Mouse (Mus musculus): ENCODE measurements around the gene Pltp. TPM values are rescaled to one million over a fixed set of nuclear protein-coding genes. Genes with fewer than 3 reads are reported as not detected.

The Pltp gene
- polyA plus RNA-seq, 1 experiment, result 39.6 TPM

DNA sequence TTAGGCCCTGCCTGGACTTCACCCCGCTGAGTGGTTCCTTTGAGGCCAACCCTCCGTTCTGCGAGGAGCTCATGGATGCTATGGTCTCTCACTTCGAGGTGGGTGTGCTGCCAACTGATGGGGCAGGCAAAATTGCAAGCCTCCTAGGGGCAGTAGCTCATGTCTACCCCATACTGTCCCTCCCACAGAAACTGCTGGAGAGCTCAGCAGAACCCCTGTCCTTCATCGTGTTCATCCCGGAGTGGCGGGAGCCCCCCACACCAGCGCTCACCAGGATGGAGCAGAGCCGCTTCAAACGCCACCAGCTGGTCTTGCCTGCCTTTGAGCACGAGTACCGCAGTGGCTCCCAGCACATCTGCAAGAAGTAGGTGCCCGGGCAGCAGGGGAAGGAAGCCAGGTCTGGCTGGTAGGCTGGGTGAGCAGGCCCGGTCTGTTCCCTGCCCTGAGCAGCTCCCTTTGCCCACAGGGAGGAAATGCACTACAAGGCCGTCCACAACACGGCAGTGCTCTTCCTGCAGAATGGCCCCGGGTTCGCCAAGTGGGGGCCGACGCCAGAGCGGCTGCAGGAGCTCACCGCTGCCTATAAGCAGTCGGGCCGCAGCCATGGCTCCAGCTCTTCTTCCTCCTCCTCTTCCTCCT lies 33.0 kb upstream of the Pltp start:
- no peak for DNase-seq

DNA sequence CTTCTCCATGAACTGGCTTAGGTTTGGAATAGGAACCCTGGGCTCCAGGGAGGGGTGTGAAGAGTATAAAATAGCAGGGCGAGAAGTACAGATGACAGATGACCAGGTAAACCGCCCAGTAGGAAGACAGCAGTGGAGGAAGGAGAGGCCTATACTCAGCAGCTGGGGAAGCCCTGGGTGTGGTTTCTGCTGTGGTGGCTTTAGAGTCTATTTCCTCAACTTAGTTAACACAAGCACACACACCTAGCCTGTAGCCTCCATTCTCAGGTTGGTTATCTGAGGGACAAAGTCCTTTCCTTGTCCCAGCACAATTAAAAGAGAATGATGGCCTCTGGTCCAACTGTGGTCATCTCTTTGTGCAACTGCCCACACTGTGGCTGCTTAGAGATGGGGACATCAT lies 32.4 kb upstream of the Pltp start:
- WGBS, result 79% methylated on average over 2 of the region's 2 CpGs
- H3K27ac ChIP-seq (ENCODE audit: insufficient read depth, low read depth, low read length), result no peak overlapping the region
- TF ChIP-seq CTCF (conservative IDR thresholded peaks at IDR 0.05; ENCODE audit: insufficient read depth, insufficient read length, low read depth, low read length) (no peak), POLR2A (IDR thresholded peaks at IDR 0.05; ENCODE audit: low read depth, low read length) (no peak)
- DNase-seq, result no peak
- H3K36me3 ChIP-seq (ENCODE audit: control insufficient read depth, insufficient read depth, low read length), result peaks cover 9% of the 10 kb centered on the region
- no peak overlapping the region for H3K4me3 ChIP-seq (ENCODE audit: insufficient read depth, low read depth, low read length)
- no peaks in the 10 kb centered on the region for H3K4me1 ChIP-seq (ENCODE audit: control insufficient read depth, insufficient read depth, low read length)
- H3K27me3 ChIP-seq (replicated peaks; ENCODE audit: control insufficient read depth, insufficient read depth, low read length), result no peaks in the 10 kb centered on the region

More for the DNA sequence above, 33.0 kb upstream of the Pltp start:
- 90% methylated on average over 24 of the region's 24 CpGs for WGBS
- TF ChIP-seq POLR2A (IDR thresholded peaks at IDR 0.05; ENCODE audit: low read depth, low read length), result no peak
- TF ChIP-seq CTCF (conservative IDR thresholded peaks at IDR 0.05; ENCODE audit: insufficient read depth, insufficient read length, low read depth, low read length), result no peak
- H3K27me3 ChIP-seq (replicated peaks; ENCODE audit: control insufficient read depth, insufficient read depth, low read length), result no peaks in the 10 kb centered on the region
- no peak overlapping the region for H3K27ac ChIP-seq (ENCODE audit: insufficient read depth, low read depth, low read length)
- H3K4me3 ChIP-seq (ENCODE audit: insufficient read depth, low read depth, low read length), result no peak overlapping the region
- H3K36me3 ChIP-seq (ENCODE audit: control insufficient read depth, insufficient read depth, low read length), result peaks cover 7% of the 10 kb centered on the region
- no peaks in the 10 kb centered on the region for H3K4me1 ChIP-seq (ENCODE audit: control insufficient read depth, insufficient read depth, low read length)

DNA sequence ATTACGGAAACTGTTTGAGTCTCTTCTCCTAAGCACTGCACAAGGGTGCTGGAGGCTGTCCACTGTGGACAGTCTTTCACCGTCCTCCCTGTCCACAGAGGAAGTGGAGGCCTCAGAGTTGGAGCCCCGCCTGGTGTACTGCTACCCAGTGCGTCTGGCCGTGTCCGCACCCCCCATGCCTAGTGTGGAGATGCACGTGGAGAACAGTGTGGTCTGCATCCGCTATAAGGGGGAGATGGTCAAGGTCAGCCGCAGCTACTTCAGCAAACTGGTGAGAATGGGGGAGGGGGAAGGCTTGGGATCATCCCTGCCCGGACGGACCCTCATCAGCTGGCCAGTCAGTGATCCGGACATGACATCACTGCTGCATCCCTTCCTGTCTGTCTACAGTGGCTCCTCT lies 31.5 kb upstream of the Pltp start:
- no peak overlapping the region for H3K4me3 ChIP-seq (ENCODE audit: insufficient read depth, low read depth, low read length)
- no peaks in the 10 kb centered on the region for H3K27me3 ChIP-seq (replicated peaks; ENCODE audit: control insufficient read depth, insufficient read depth, low read length)
- TF ChIP-seq POLR2A (IDR thresholded peaks at IDR 0.05; ENCODE audit: low read depth, low read length), result no peak
- TF ChIP-seq CTCF (conservative IDR thresholded peaks at IDR 0.05; ENCODE audit: insufficient read depth, insufficient read length, low read depth, low read length), result no peak
- no peak overlapping the region for H3K27ac ChIP-seq (ENCODE audit: insufficient read depth, low read depth, low read length)
- peaks cover 9% of the 10 kb centered on the region for H3K36me3 ChIP-seq (ENCODE audit: control insufficient read depth, insufficient read depth, low read length)
- no peaks in the 10 kb centered on the region for H3K4me1 ChIP-seq (ENCODE audit: control insufficient read depth, insufficient read depth, low read length)
- 67% methylated on average over 12 of the region's 12 CpGs for WGBS
- DNase-seq, result no peak

DNA sequence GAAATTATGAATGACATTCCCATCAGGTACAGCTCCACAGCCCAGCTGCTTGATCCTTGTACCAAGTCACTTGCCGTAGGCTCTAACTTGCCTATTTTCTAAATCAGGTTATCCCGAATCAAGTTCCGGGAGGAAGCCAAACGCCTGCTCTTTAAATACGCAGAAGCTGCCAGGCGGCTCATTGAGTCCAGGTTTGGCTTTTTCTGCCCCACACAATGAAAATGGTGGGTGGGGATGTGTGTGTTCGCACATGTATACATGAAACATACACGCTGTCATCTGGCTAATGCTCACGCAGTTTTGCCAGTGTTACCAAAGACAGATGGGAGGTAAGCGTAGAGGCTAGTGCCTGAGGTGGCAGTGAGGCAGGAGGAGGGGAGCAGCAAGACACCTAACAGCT lies 29.1 kb upstream of the Pltp start:
- no peak for DNase-seq
- H3K4me3 ChIP-seq (ENCODE audit: insufficient read depth, low read depth, low read length), result no peak overlapping the region
- no peak overlapping the region for H3K27ac ChIP-seq (ENCODE audit: insufficient read depth, low read depth, low read length)
- peaks cover 7% of the 10 kb centered on the region for H3K36me3 ChIP-seq (ENCODE audit: control insufficient read depth, insufficient read depth, low read length)
- no peaks in the 10 kb centered on the region for H3K27me3 ChIP-seq (replicated peaks; ENCODE audit: control insufficient read depth, insufficient read depth, low read length)
- no peaks in the 10 kb centered on the region for H3K4me1 ChIP-seq (ENCODE audit: control insufficient read depth, insufficient read depth, low read length)
- TF ChIP-seq POLR2A (IDR thresholded peaks at IDR 0.05; ENCODE audit: low read depth, low read length) (no peak), CTCF (conservative IDR thresholded peaks at IDR 0.05; ENCODE audit: insufficient read depth, insufficient read length, low read depth, low read length) (no peak)
- 95% methylated on average over 10 of the region's 10 CpGs for WGBS

- 37% methylated on average over 7 of the region's 7 CpGs for WGBS
- no peak for TF ChIP-seq CTCF (conservative IDR thresholded peaks at IDR 0.05; ENCODE audit: insufficient read depth, insufficient read length, low read depth, low read length)
- Histone ChIP-seq H3K27ac (ENCODE audit: insufficient read depth, low read depth, low read length) (no peak overlapping the region), H3K36me3 (ENCODE audit: control insufficient read depth, insufficient read depth, low read length) (peaks cover 7% of the 10 kb centered on the region; the same call in 1 of the 2 replicates), H3K4me1 (ENCODE audit: control insufficient read depth, insufficient read depth, low read length) (peaks cover 4% of the 10 kb centered on the region; the same call in 1 of the 2 replicates), H3K27me3 (replicated peaks; ENCODE audit: control insufficient read depth, insufficient read depth, low read length) (no peaks in the 10 kb centered on the region), H3K4me3 (ENCODE audit: insufficient read depth, low read depth, low read length) (no peak overlapping the region)
- DNase-seq, result peak; percentile 67
Observed at GRCm38 (mm10) chr2:164885788-164886187, 28.3 kb upstream of the Pltp start.

DNA sequence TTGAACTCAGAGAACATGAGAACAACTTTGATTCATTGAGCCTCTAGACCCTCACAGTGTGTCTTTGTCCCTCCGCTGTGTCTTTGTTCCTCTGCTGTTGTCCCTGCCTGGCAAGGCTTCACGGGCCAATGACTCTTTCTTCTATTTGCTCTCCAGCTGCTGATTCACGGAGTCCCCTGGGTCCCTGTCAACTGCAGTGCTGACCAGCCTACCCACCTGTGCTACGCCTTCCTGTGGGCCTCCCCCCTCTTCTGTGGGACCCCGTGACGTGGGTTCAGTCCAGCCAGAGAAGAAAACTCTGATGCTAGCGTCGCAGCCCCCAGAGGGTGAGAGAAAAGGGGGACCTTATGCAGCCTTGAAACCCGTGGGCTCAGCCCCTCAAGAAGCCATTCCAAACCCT lies 25.1 kb upstream of the Pltp start:
- Histone ChIP-seq H3K27me3 (replicated peaks; ENCODE audit: control insufficient read depth, insufficient read depth, low read length) (no peaks in the 10 kb centered on the region), H3K4me3 (ENCODE audit: insufficient read depth, low read depth, low read length) (no peak overlapping the region), H3K4me1 (ENCODE audit: control insufficient read depth, insufficient read depth, low read length) (peaks cover 12% of the 10 kb centered on the region; the same call in 1 of the 2 replicates), H3K36me3 (ENCODE audit: control insufficient read depth, insufficient read depth, low read length) (peaks cover 2% of the 10 kb centered on the region; the same call in 1 of the 2 replicates), H3K27ac (ENCODE audit: insufficient read depth, low read depth, low read length) (no peak overlapping the region)
- no peak for DNase-seq
- 67% methylated on average over 9 of the region's 9 CpGs for WGBS
- TF ChIP-seq CTCF (conservative IDR thresholded peaks at IDR 0.05; ENCODE audit: insufficient read depth, insufficient read length, low read depth, low read length), result no peak
- no peak for TF ChIP-seq POLR2A (IDR thresholded peaks at IDR 0.05; ENCODE audit: low read depth, low read length)

- peak; percentile 95 for TF ChIP-seq POLR2A (IDR thresholded peaks at IDR 0.05; ENCODE audit: low read depth, low read length)
- no peak for TF ChIP-seq CTCF (conservative IDR thresholded peaks at IDR 0.05; ENCODE audit: insufficient read depth, insufficient read length, low read depth, low read length)
- DNase-seq, result peak; percentile 97
- WGBS, result under 1% methylated on average over 67 of the region's 72 CpGs
Observed at GRCm38 (mm10) chr2:164879568-164880277, 22.2 kb upstream of the Pltp start.

More at GRCm38 (mm10) chr2:164879568-164880277, 22.2 kb upstream of the Pltp start:
- Histone ChIP-seq H3K4me3 (ENCODE audit: insufficient read depth, low read depth, low read length) (peak overlapping the region; percentile 85), H3K36me3 (ENCODE audit: control insufficient read depth, insufficient read depth, low read length) (no peaks in the 10 kb centered on the region), H3K4me1 (ENCODE audit: control insufficient read depth, insufficient read depth, low read length) (peaks cover 15% of the 10 kb centered on the region; the same call in 1 of the 2 replicates), H3K27me3 (replicated peaks; ENCODE audit: control insufficient read depth, insufficient read depth, low read length) (no peaks in the 10 kb centered on the region), H3K27ac (ENCODE audit: insufficient read depth, low read depth, low read length) (peak overlapping the region; percentile 99)

Measured in kidney, adult 2 months (tissue).